Mouse (Mus musculus): ENCODE measurements around the gene Ier3. TPM values are rescaled to one million over a fixed set of nuclear protein-coding genes. Genes with fewer than 3 reads are reported as not detected.

The Ier3 gene
- polyA plus RNA-seq (2012; rRNA removed): 11.2 and 14.5 TPM in 2 replicates

GRCm38 (mm10) chr17:35821439-35822430, at the start of gene Ier3:
Gene Ier3, plus strand, starts transcription at chr17:35821684.
- peak; percentile 59 to 80 for DNase-seq (ENCODE audit: extremely low spot score in 1 of 2, low spot score in 1 of 2)

DNA sequence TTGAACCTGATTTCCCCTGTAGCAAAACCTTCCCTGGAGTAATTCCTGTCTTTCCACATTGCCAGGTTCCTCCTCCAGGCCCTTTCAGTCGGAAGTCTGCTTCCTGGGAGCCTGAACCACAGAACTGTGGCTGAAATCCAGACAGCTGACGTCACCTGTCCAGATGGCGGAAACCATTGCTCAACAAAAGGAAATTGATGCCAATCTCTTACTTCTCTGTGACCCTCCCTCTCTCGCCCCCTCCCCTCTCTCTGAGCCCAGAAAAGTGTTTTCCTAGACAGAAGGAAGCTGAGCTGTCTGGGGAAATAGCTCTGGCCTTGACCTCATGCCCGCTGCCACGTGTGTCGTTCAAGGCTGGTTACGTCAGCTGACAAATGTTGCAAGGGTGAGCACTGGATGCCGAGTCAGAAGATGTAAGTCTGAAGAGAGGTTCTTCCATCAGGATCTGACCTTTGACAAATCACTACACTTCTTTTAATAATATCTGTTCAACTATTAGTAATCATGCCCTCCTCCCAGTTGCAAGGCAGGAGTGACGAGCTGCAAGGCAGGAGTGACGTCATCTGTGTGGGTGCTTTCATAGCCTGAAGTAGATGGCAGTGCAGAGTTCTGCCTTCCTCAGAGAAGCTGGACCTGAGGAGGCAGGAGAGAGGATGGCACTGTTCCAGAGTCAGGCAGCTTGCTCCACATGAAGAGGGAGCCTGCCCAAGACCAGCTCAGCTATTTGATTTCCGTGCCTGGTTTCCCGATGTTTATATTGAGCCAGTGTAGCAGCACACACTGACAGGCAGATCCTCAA, 44.5 kb upstream of the Ier3 start:
- peak; percentile 69 to 87 for DNase-seq (ENCODE audit: extremely low spot score in 1 of 2, low spot score in 1 of 2)

DNA sequence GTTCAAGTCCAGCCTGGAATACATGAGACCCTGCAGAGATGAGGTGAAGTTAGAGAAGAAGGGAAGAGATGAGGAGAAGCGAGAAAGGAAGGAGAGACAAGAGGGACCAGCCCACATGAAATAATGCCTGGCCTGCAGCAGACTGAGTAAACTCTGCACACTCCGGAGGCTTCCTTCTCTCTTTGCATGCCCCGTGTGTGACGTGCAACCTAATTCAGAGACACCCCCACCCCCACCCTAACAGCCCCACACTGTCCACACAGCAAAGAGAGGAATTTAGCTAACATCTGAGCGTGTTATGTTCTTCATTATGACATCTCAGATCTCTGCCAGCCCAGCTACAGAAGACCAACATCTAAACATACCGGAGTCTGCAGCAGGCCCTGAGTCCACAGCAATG, 42.5 kb upstream of the Ier3 start:
- DNase-seq (ENCODE audit: extremely low spot score in 1 of 2, low spot score in 1 of 2): no peak

GRCm38 (mm10) chr17:35779466-35780205, 41.8 kb upstream of the Ier3 start:
- DNase-seq (ENCODE audit: extremely low spot score in 1 of 2, low spot score in 1 of 2): no peak

- DNase-seq (ENCODE audit: extremely low spot score in 1 of 2, low spot score in 1 of 2): no peak
Measured at GRCm38 (mm10) chr17:35780362-35780761, 41.1 kb upstream of the Ier3 start.

DNA sequence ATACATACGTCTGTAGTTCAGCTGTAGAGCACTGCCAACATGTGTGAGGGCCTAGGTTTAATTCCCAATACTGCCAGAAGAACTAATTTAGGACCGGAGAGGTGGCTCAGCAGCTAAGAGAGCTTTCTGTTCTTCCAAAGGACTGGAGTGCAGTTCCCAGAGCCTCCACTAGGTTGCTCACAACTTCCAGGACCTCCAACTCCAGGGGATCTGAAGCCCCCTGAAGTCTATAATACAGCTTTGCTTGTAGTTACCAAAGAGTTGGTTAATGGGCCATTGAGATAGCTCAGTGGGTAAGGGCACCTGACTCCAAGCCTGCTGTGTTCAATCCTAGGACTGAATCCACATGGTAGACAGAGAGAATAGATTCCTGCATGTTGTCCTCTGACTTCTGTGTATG, 39.1 kb upstream of the Ier3 start:
- DNase-seq (ENCODE audit: extremely low spot score in 1 of 2, low spot score in 1 of 2): no peak

- DNase-seq (ENCODE audit: extremely low spot score in 1 of 2, low spot score in 1 of 2): no peak
Measured at GRCm38 (mm10) chr17:35782924-35783323, 38.6 kb upstream of the Ier3 start.

- no peak for DNase-seq (ENCODE audit: extremely low spot score in 1 of 2, low spot score in 1 of 2)
Measured at GRCm38 (mm10) chr17:35783944-35784343, 37.5 kb upstream of the Ier3 start.

DNA sequence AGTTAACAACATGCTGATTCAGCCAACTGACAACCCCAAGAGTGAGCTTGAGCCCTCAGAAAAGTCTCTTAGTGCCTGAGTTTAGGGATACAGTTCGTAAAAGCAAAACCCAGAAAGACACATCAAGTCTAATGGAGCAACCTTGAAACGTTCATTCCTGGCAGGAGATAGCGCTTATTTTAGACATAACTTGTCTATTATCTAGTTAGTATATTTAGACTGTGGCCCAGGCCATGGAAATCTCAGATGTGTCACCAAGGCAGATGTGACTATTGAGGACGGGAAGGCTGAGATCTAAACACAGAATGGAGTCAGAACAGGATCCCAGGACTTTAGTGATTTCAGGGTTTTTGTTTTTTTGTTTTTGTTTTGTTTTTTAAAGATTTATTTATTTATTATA, 36.3 kb upstream of the Ier3 start:
- DNase-seq (ENCODE audit: extremely low spot score in 1 of 2, low spot score in 1 of 2): no peak

- no peak for DNase-seq (ENCODE audit: extremely low spot score in 1 of 2, low spot score in 1 of 2)
Measured at GRCm38 (mm10) chr17:35787493-35787892, 34.0 kb upstream of the Ier3 start.

- DNase-seq (ENCODE audit: extremely low spot score in 1 of 2, low spot score in 1 of 2): no peak
Measured at GRCm38 (mm10) chr17:35788025-35788424, 33.5 kb upstream of the Ier3 start.

DNA sequence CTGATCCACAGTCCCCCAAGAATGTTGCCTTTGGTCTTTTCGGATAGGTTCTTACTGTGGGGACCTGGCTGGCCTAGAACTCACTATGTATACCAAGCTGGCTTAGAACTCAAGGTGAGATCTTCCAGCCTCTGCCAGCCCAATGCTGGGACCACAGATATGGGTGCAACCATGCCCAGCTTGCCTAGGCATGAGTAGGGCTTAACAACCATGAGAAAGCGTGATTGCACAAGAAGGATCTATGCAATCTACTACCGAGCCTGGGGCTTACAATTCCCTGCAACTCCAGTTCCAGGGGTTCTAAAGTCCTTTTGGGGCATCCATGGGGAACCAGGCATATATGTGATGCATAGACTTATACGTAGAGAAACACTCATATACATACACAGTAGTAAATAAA, 30.6 kb upstream of the Ier3 start:
- DNase-seq (ENCODE audit: extremely low spot score in 1 of 2, low spot score in 1 of 2): no peak

DNA sequence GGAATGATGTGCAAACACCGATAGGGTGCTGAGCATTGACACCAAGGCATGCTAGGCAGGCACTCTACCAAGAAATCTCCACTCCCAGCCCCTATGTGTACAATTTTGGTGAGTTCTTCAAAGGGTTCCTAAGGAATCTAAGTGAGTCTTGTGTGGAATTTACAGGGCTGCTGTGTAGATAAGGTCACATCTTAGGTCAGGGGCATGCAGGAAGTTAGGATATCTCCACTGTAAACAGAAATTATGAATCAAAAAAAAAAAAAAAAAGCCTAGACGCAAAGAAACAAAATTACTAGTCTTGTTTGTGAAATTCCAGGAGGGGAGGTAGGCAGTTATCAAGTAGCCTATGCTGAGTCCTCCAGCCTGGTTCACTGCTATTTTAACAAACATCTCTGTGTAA, 28.6 kb upstream of the Ier3 start:
- no peak for DNase-seq (ENCODE audit: extremely low spot score in 1 of 2, low spot score in 1 of 2)

GRCm38 (mm10) chr17:35795099-35795498, 26.4 kb upstream of the Ier3 start:
- no peak for DNase-seq (ENCODE audit: extremely low spot score in 1 of 2, low spot score in 1 of 2)

- DNase-seq (ENCODE audit: extremely low spot score in 1 of 2, low spot score in 1 of 2): no peak
Measured at GRCm38 (mm10) chr17:35795656-35796055, 25.8 kb upstream of the Ier3 start.

DNA sequence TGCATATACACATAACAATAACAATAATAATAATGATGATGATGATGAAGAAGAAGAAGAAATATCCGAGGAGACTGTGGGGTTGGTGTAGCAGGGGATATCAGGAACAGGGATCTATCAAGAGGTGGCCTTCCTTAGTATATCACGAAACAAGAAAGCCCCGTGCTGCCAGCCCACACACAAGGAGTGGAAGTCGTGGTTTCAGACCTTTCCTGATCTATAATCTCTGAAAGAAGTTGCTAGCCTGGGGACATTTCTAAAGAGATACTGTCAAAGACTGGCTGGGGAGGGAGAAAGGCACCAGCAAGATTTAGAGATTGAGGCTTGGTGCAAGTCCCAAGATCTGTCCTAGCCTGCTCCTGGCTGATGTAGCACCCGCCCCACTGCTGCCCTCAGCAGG, 24.6 kb upstream of the Ier3 start:
- DNase-seq (ENCODE audit: extremely low spot score in 1 of 2, low spot score in 1 of 2): no peak

DNA sequence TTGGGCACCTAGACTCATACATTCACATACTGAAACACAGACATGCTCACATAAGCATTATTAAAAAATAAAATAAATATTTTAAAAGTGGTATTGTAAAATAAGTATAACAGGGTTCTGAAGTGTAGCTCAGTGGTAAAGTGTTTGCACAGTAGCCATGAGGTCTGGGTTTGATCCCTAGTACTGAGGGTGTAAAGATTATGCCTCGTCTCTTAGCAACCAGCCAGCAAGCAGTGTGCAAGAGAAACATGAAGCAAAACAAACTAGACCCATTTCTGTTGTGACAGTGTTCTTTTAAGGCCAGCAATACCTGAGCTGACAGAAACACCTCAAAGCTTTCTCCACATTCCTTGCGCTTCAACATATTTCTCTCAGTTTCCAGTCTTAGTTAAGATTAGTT, 20.6 kb upstream of the Ier3 start:
- no peak for DNase-seq (ENCODE audit: extremely low spot score in 1 of 2, low spot score in 1 of 2)

DNA sequence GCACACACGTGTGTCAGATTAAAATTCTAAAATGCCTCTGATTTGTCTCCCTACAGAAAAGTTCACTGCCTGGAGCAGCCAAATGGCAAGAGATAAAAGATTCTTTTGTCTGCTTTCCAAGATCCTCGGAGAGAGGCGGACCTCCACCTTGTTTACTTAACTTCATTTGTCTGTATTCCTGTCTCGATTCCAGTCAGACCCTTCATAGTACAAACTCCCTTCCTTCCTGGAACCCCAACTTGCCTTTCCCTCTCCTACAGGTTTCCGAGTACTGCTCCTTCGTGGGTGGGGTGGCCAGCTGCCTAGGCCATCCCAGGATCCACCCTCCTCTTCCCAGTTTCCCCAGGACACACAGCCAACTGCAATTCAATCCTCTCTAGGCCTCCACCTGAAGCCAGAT, 18.5 kb upstream of the Ier3 start:
- no peak for DNase-seq (ENCODE audit: extremely low spot score in 1 of 2, low spot score in 1 of 2)

DNA sequence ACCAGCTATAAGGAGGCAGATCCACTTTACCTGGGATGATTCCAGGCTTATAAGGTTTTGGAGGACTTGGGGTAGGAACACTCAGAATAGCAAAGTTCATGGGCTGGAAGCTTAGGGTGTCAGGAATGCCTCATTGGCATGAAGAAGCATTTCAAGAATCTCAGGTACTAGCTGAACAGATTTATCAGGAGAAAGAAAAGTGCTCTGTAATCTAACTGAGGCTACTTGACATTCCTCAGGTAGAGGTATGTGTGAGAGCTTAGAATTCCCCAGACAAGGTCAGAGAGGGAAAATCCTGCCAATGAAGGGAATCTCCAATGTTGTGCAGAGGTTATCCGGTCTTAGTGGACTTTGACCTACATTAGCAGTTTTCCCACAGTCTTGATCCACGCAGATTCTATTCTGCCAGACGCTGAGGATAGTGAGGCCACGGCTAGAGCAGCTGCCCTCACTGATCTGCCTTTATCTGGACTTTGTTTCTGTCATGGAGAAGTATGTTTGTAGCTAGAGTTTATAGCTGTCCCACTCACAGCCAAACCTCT, 17.6 kb upstream of the Ier3 start:
- no peak for DNase-seq (ENCODE audit: extremely low spot score in 1 of 2, low spot score in 1 of 2)

DNA sequence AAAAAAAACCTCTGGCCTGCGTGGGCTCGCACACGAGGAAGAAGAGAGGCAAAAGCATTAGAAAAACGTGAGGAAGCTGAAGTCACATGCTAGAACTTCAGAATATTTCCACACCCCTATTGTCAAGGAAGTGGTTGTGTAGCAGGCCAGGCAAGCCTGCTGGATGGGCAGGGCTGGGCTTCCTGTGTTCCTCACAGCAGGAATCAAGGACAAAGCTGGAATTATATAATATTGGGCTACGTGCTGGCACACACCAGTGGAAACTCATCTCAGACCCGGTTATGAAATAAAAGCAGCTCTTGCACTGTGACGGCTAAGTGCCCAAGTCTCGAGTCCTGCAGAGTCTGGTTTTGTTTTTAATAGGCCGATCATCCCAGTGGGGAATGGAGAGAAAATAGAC, 13.4 kb upstream of the Ier3 start:
- no peak for DNase-seq (ENCODE audit: extremely low spot score in 1 of 2, low spot score in 1 of 2)

DNA sequence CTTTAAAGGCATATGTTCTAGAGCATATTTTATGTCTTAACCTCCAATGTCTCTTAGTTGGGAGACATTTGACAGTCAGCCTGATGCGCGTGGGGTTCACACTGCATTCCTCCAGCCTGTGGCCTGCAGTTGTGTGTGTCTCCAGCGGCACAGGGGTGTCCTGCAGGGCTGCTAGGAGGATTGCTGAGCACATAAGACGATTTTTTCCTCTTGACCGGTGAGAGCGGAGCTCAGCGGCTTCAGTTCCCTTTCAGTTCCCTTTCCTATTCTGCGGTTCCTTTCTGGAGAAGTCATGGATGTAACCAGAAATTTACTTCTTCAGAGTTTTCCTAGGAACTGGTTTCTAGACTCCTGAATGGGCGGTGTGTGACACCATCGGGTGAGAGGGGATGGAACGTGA, 12.1 kb upstream of the Ier3 start:
- DNase-seq (ENCODE audit: extremely low spot score in 1 of 2, low spot score in 1 of 2): no peak
